Mouse (Mus musculus) limb, embryonic 14.5 days (tissue): ENCODE measurements around the gene Hbs1l. TPM values are rescaled to one million over a fixed set of nuclear protein-coding genes. Genes with fewer than 3 reads are reported as not detected.

Source experiments
- ATAC-seq: fragments of 200-750 bp; cut with Nextera tagmentation; 2 replicates; pipeline ENCODE4 v1.8.0; 2017; ENCODE audit warnings: low read depth, moderate number of reproducible peaks, moderate TSS enrichment; ENCODE audit not compliant: low FRiP score
- DNase-seq: peaks from one replicate; pipeline ENCODE4 v3.0.0-alpha.2; 2015; ENCODE audit warnings: low spot score
- H3K27ac ChIP-seq: fragments of 300-500 bp; sonication (generic); replicated peaks from 2 replicates; pipeline ENCODE4 v1.5.1; 2014; ENCODE audit warnings: low read depth, mild to moderate bottlenecking, low read length, moderate library complexity, mixed read lengths
- H3K27me3 ChIP-seq: fragments of 300-500 bp; sonication (generic); 2 replicates; pipeline ENCODE4 v1.6.1; 2014; ENCODE audit warnings: low read length, mixed read lengths; ENCODE audit not compliant: control insufficient read depth, insufficient read depth
- H3K36me3 ChIP-seq: fragments of 300-500 bp; sonication (generic); 2 replicates; pipeline ENCODE4 v1.6.1; 2014; ENCODE audit warnings: mild to moderate bottlenecking, low read length, moderate library complexity, mixed read lengths; ENCODE audit not compliant: control insufficient read depth, insufficient read depth
- H3K4me1 ChIP-seq: fragments of 300-500 bp; sonication (generic); 2 replicates; pipeline ENCODE4 v1.6.1; 2014; ENCODE audit warnings: antibody characterized with exemption, low read length, mixed read lengths; ENCODE audit not compliant: control insufficient read depth, insufficient read depth
- H3K4me2 ChIP-seq: fragments of 300-500 bp; sonication (generic); replicated peaks from 2 replicates; pipeline ENCODE4 v1.6.1; 2014; ENCODE audit warnings: low read depth, mild to moderate bottlenecking, low read length, moderate library complexity; ENCODE audit not compliant: severe bottlenecking
- H3K4me3 ChIP-seq: fragments of 300-500 bp; sonication (generic); replicated peaks from 2 replicates; pipeline ENCODE4 v1.5.1; 2014; ENCODE audit warnings: low read length
- H3K9ac ChIP-seq: fragments of 300-500 bp; sonication (generic); 2 replicates; pipeline ENCODE4 v1.6.1; 2014; ENCODE audit warnings: mild to moderate bottlenecking, low read depth, low read length, moderate library complexity; ENCODE audit not compliant: severe bottlenecking
- H3K9me3 ChIP-seq: fragments of 300-500 bp; sonication (generic); 2 replicates; pipeline ENCODE4 v1.6.1; 2016; ENCODE audit warnings: low read length; ENCODE audit not compliant: control insufficient read depth
- POLR2A ChIP-seq: fragments of 200-500 bp; IDR thresholded peaks from 2 replicates; pipeline ENCODE4 v1.8.0; 2012; ENCODE audit warnings: inconsistent platforms, mild to moderate bottlenecking, moderate library complexity, borderline replicate concordance; ENCODE audit not compliant: insufficient read depth, insufficient read length; ENCODE audit errors: extremely low read depth
- WGBS: fragments of 180-500 bp; shearing (Covaris S2); extraction: QIAGEN DNeasy Blood & Tissue Kit; methylation state at CpG from one replicate; pipeline ENCODE4 v1.1.7; 2014; 5-methylcytosine and 5-hydroxymethylcytosine counted together
- polyA plus RNA-seq, 2 experiments: library from polyadenylated mRNA; depleted of rRNA in 1 of 2; stranded (reverse) in 1 of 2; unstranded in 1 of 2; fragments of >200 nt; fragmentation: Nextera tagmentation in 1 of 2; extraction: Ambion mirVana in 1 of 2; gene quantifications; 2 replicates each; pipeline versions ENCODE4 v1.2.1 to v1.2.3; 2012 to 2014

Hbs1l gene
- polyA plus RNA-seq, 2 experiments: 46.0 to 85.4 TPM

DNA sequence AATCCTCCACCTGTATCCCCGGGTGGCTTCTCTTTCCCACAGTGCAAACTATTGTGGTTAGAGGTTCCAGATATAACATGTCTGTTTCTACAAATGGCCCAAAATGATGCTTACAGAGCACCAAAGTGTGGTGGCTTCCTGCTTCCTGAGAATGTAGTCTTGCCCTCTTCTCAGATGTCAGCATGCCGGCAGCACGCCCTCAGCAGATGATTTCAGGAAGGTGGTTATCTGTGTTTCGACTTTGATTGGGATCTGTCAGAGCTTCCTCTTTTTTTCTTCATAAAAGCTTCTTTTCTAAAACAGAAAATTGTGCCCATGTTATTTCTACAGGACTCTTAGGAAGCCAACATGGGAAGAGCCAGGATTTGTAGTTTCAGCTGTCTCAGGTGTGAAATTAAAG is 67.5 kb downstream of the Hbs1l start:
- no peaks in the 10 kb centered on the region for H3K4me1 ChIP-seq
- ATAC-seq: no peak
- H3K36me3 ChIP-seq: peaks cover 69% of the 10 kb centered on the region
- no peak for TF ChIP-seq POLR2A
- no peaks in the 10 kb centered on the region for H3K9me3 ChIP-seq
- H3K27me3 ChIP-seq: no peaks in the 10 kb centered on the region
- 84% methylated on average over 4 of the region's 4 CpGs for WGBS
- no peak overlapping the region for H3K4me3 ChIP-seq
- H3K27ac ChIP-seq: no peak overlapping the region
- no peak for DNase-seq
- no peak overlapping the region for H3K9ac ChIP-seq
- no peak overlapping the region for H3K4me2 ChIP-seq

DNA sequence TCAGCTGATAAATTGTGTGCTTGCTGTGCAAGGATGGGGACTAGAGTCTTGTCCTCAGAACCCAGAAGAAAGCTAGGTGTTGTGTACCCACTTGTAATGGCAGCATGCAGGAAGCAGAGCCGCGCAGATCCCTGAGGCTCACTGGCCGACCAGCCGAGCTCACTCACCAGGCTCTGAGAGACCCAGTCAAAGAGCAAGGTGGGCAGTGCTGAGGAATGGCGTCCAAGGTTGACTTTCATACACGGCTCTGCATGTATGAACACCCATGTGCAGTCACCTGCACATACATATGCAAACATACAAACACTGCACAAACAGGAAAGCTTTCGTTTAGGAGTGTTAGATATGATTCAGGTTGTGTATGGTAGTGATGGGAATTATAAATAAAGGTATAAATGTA is 69.2 kb downstream of the Hbs1l start:
- WGBS: 92% methylated on average over 7 of the region's 7 CpGs
- DNase-seq (no peak), ATAC-seq (no peak)
- Histone ChIP-seq H3K27ac (no peak overlapping the region), H3K4me1 (no peaks in the 10 kb centered on the region), H3K9me3 (no peaks in the 10 kb centered on the region), H3K27me3 (no peaks in the 10 kb centered on the region), H3K36me3 (peaks cover 78% of the 10 kb centered on the region), H3K9ac (no peak overlapping the region), H3K4me3 (no peak overlapping the region), H3K4me2 (no peak overlapping the region)
- TF ChIP-seq POLR2A: no peak

DNA sequence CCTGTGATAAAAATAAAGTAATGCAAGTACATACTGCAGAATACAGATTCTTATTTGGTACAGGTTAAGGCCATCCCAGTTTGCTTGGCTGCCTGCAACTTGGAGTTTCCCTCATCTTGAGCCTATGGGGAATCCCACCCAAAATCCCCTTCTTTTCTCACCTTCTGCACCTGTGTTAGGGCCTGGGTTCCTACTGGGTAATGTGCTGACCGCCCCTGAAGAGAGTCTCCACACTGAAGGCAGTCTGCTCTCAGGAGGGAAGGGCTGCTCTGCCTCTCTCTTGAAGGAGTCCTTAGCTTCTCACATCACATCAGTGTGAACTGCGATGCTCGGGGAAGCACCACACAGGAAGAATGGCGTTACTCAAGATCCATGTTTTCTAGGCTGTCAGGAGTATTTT is 70.1 kb downstream of the Hbs1l start:
- H3K36me3 ChIP-seq: peaks cover 75% of the 10 kb centered on the region
- WGBS: 89% methylated on average over 4 of the region's 4 CpGs
- H3K4me1 ChIP-seq: no peaks in the 10 kb centered on the region
- no peak overlapping the region for H3K27ac ChIP-seq
- no peak for ATAC-seq
- TF ChIP-seq POLR2A: no peak
- no peak overlapping the region for H3K4me3 ChIP-seq
- H3K27me3 ChIP-seq: no peaks in the 10 kb centered on the region
- H3K9ac ChIP-seq: no peak overlapping the region
- H3K4me2 ChIP-seq: no peak overlapping the region
- H3K9me3 ChIP-seq: no peaks in the 10 kb centered on the region
- no peak for DNase-seq

DNA sequence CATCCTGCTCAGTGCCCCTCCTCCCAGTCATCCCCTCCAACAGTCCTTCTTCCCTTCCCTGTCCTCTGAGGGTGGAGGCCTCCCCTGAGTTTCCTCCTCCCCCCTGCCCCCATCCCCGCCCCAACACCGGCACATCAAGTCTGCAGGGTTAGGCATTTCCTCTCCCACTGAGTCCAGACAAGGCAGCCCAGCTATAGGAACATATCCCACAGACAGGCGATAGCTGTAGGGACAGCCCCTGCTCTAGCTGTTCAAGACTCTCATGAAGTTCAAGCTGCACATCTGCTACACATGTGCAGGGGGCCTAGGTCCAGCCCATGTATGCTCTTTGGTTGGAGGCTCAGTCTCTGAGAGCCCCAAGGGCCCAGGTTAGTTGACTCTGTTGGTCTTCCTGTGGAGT is 70.7 kb downstream of the Hbs1l start:
- Histone ChIP-seq H3K9ac (no peak overlapping the region), H3K4me3 (no peak overlapping the region), H3K27me3 (no peaks in the 10 kb centered on the region), H3K4me2 (no peak overlapping the region), H3K4me1 (no peaks in the 10 kb centered on the region), H3K36me3 (peaks cover 72% of the 10 kb centered on the region), H3K27ac (no peak overlapping the region), H3K9me3 (no peaks in the 10 kb centered on the region)
- no peak for TF ChIP-seq POLR2A
- WGBS: 62% methylated on average over 3 of the region's 3 CpGs
- DNase-seq (no peak), ATAC-seq (no peak)

DNA sequence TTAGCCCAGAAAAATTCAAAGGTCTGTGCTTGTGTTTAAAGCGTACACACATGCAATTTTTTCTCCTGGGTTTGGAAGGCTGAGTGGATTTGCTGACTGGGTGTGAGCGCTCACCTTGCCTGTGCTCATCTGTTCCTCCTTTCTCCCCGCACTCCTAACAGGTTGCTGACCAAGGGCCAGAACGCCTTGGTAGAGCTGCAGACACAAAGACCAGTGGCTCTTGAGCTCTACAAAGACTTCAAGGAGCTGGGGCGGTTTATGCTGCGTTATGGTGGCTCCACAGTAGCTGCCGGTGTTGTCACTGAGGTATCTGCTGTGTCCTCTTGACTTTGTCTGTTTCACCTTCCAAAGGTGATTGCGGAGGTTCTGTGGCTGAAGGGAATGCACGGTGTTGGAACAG is 71.7 kb downstream of the Hbs1l start:
- Histone ChIP-seq H3K36me3 (peaks cover 65% of the 10 kb centered on the region), H3K4me2 (no peak overlapping the region), H3K27me3 (no peaks in the 10 kb centered on the region), H3K27ac (no peak overlapping the region), H3K4me1 (no peaks in the 10 kb centered on the region), H3K4me3 (no peak overlapping the region), H3K9me3 (no peaks in the 10 kb centered on the region), H3K9ac (no peak overlapping the region)
- no peak for ATAC-seq
- TF ChIP-seq POLR2A: no peak
- no peak for DNase-seq
- 93% methylated on average over 9 of the region's 9 CpGs for WGBS

DNA sequence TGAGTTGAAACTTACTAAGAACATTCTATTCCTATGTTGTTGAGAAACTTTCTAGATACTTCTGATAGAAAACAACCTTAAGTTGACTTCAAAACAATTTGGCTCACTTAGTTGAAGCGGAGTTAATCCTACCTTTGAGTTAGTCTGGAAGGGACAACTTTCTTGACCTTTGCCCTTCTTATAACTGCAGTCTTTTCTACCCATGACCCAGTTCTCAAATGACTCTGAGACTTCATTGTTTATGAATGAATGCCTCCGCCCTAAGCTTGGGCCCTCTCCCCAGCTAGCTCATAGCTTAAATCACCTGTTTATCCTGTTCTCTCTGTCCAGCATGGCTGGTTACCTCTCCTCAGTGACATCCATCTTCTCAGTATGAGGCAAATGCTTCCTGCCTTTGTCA is 73.8 kb downstream of the Hbs1l start:
- no peak overlapping the region for H3K27ac ChIP-seq
- 93% methylated on average over 2 of the region's 2 CpGs for whole genome bisulfite sequencing
- no peak for DNase-seq
- no peaks in the 10 kb centered on the region for H3K9me3 ChIP-seq
- no peak overlapping the region for H3K4me2 ChIP-seq
- no peak for ATAC-seq
- no peak for TF ChIP-seq POLR2A
- no peaks in the 10 kb centered on the region for H3K4me1 ChIP-seq
- H3K27me3 ChIP-seq: no peaks in the 10 kb centered on the region
- H3K36me3 ChIP-seq: peaks cover 49% of the 10 kb centered on the region
- no peak overlapping the region for H3K9ac ChIP-seq
- no peak overlapping the region for H3K4me3 ChIP-seq
